Mouse (Mus musculus) forebrain, embryonic 15.5 days (tissue): ENCODE results near the gene Dock1. TPM values are rescaled to one million over a fixed set of nuclear protein-coding genes. Genes with fewer than 3 reads are reported as not detected.

Experiments
- ATAC-seq: fragments of 200-750 bp; cut with Nextera tagmentation; replicated peaks from 2 replicates; pipeline ENCODE4 v1.8.0; 2017; ENCODE audit warnings: mild to moderate bottlenecking, moderate TSS enrichment, moderate library complexity
- H3K27ac ChIP-seq: fragments of 300-500 bp; sonication (generic); replicated peaks from 2 replicates; pipeline ENCODE4 v1.5.1; 2015; ENCODE audit warnings: mild to moderate bottlenecking, inconsistent platforms
- H3K27me3 ChIP-seq: fragments of 300-500 bp; sonication (generic); 2 replicates; pipeline ENCODE4 v1.6.1; 2015; ENCODE audit warnings: inconsistent platforms
- H3K36me3 ChIP-seq: fragments of 300-500 bp; sonication (generic); 2 replicates; pipeline ENCODE4 v1.6.1; 2015; ENCODE audit warnings: mild to moderate bottlenecking, inconsistent platforms
- H3K4me1 ChIP-seq: fragments of 300-500 bp; sonication (generic); 2 replicates; pipeline ENCODE4 v1.6.1; 2015; ENCODE audit warnings: inconsistent platforms
- H3K4me2 ChIP-seq: fragments of 300-500 bp; sonication (generic); replicated peaks from 2 replicates; pipeline ENCODE4 v1.6.1; 2015; ENCODE audit warnings: mild to moderate bottlenecking, inconsistent platforms
- H3K4me3 ChIP-seq: fragments of 300-500 bp; sonication (generic); 2 replicates; pipeline ENCODE4 v1.5.1; 2015; ENCODE audit warnings: mild to moderate bottlenecking, inconsistent platforms
- H3K9ac ChIP-seq: fragments of 300-500 bp; sonication (generic); replicated peaks from 2 replicates; pipeline ENCODE4 v1.6.1; 2015; ENCODE audit warnings: mild to moderate bottlenecking, inconsistent platforms
- H3K9me3 ChIP-seq: fragments of 300-500 bp; sonication (generic); 2 replicates; pipeline ENCODE4 v1.6.1; 2016; ENCODE audit warnings: inconsistent platforms
- WGBS: fragments of 180-500 bp; shearing (Covaris S2); methylation state at CpG from one replicate; pipeline ENCODE4 v1.1.7; 2015; ENCODE audit warnings: mixed read lengths; 5-methylcytosine and 5-hydroxymethylcytosine counted together
- polyA plus RNA-seq: library from polyadenylated mRNA; unstranded; fragments of >200 nt; fragmentation: Nextera tagmentation; extraction: Ambion mirVana; gene quantifications from 2 replicates; pipeline ENCODE4 v1.2.1, GENCODE M21; 2015

Gene Dock1
- polyA plus RNA-seq, 1 experiment from 2014 or later, result 7.7 TPM

- Histone ChIP-seq H3K27ac (no peak overlapping the region), H3K27me3 (no peaks in the 10 kb centered on the region), H3K4me1 (no peaks in the 10 kb centered on the region), H3K4me2 (no peak overlapping the region), H3K36me3 (no peaks in the 10 kb centered on the region), H3K4me3 (no peak overlapping the region), H3K9ac (no peak overlapping the region), H3K9me3 (no peaks in the 10 kb centered on the region)
- 79% methylated on average over 4 of the region's 4 CpGs for WGBS
- no peak for ATAC-seq
These were observed 474.3 kb downstream of the Dock1 start for GRCm38 (mm10) chr7:135144731-135145130.

GRCm38 (mm10) chr7:135150926-135151325 lies 480.5 kb downstream of the Dock1 start:
- Histone ChIP-seq H3K27me3 (no peaks in the 10 kb centered on the region), H3K9me3 (no peaks in the 10 kb centered on the region), H3K4me1 (no peaks in the 10 kb centered on the region), H3K4me3 (no peak overlapping the region), H3K27ac (no peak overlapping the region), H3K4me2 (no peak overlapping the region), H3K36me3 (no peaks in the 10 kb centered on the region), H3K9ac (no peak overlapping the region)
- ATAC-seq, result no peak
- 77% methylated on average over 2 of the region's 2 CpGs for WGBS

GRCm38 (mm10) chr7:135157571-135157970 lies 487.1 kb downstream of the Dock1 start:
- no peaks in the 10 kb centered on the region for H3K27me3 ChIP-seq
- ATAC-seq, result no peak
- WGBS, result 89% methylated on average over 5 of the region's 5 CpGs
- no peaks in the 10 kb centered on the region for H3K4me1 ChIP-seq
- H3K27ac ChIP-seq, result no peak overlapping the region
- H3K9me3 ChIP-seq, result no peaks in the 10 kb centered on the region
- H3K36me3 ChIP-seq, result no peaks in the 10 kb centered on the region
- H3K4me2 ChIP-seq, result no peak overlapping the region
- no peak overlapping the region for H3K4me3 ChIP-seq
- no peak overlapping the region for H3K9ac ChIP-seq

- Histone ChIP-seq H3K4me1 (no peaks in the 10 kb centered on the region), H3K9me3 (no peaks in the 10 kb centered on the region), H3K27me3 (no peaks in the 10 kb centered on the region), H3K36me3 (no peaks in the 10 kb centered on the region), H3K4me2 (no peak overlapping the region), H3K4me3 (no peak overlapping the region), H3K27ac (no peak overlapping the region), H3K9ac (no peak overlapping the region)
- WGBS, result 93% methylated on average over 10 of the region's 10 CpGs
- ATAC-seq, result no peak
These were observed 487.9 kb downstream of the Dock1 start for GRCm38 (mm10) chr7:135158381-135158780.

GRCm38 (mm10) chr7:135159606-135160005 lies 489.2 kb downstream of the Dock1 start:
- H3K36me3 ChIP-seq, result no peaks in the 10 kb centered on the region
- no peaks in the 10 kb centered on the region for H3K9me3 ChIP-seq
- H3K4me2 ChIP-seq, result no peak overlapping the region
- WGBS, result 41% methylated on average over 4 of the region's 4 CpGs
- H3K27me3 ChIP-seq, result no peaks in the 10 kb centered on the region
- no peak overlapping the region for H3K4me3 ChIP-seq
- H3K9ac ChIP-seq, result no peak overlapping the region
- no peaks in the 10 kb centered on the region for H3K4me1 ChIP-seq
- H3K27ac ChIP-seq, result no peak overlapping the region
- ATAC-seq, result no peak

GRCm38 (mm10) chr7:135165155-135165554 lies 494.7 kb downstream of the Dock1 start:
- no peak for ATAC-seq
- 48% methylated on average over 3 of the region's 3 CpGs for WGBS

GRCm38 (mm10) chr7:135169936-135170335 lies 499.5 kb downstream of the Dock1 start:
- Histone ChIP-seq H3K4me2 (no peak overlapping the region), H3K36me3 (no peaks in the 10 kb centered on the region), H3K27me3 (no peaks in the 10 kb centered on the region), H3K27ac (no peak overlapping the region), H3K9ac (no peak overlapping the region), H3K4me3 (no peak overlapping the region), H3K9me3 (no peaks in the 10 kb centered on the region), H3K4me1 (no peaks in the 10 kb centered on the region)
- no peak for ATAC-seq
- WGBS, result 66% methylated on average over 4 of the region's 4 CpGs

More at GRCm38 (mm10) chr7:135165155-135165554, 494.7 kb downstream of the Dock1 start:
- H3K4me3 ChIP-seq, result no peak overlapping the region
- H3K9me3 ChIP-seq, result no peaks in the 10 kb centered on the region
- H3K27ac ChIP-seq, result no peak overlapping the region
- H3K4me1 ChIP-seq, result no peaks in the 10 kb centered on the region
- no peak overlapping the region for H3K9ac ChIP-seq
- H3K36me3 ChIP-seq, result no peaks in the 10 kb centered on the region
- no peak overlapping the region for H3K4me2 ChIP-seq
- H3K27me3 ChIP-seq, result no peaks in the 10 kb centered on the region

- H3K27me3 ChIP-seq, result no peaks in the 10 kb centered on the region
- no peaks in the 10 kb centered on the region for H3K9me3 ChIP-seq
- H3K4me3 ChIP-seq, result no peak overlapping the region
- H3K4me2 ChIP-seq, result no peak overlapping the region
- WGBS, result 70% methylated on average over 9 of the region's 9 CpGs
- H3K9ac ChIP-seq, result no peak overlapping the region
- H3K4me1 ChIP-seq, result no peaks in the 10 kb centered on the region
- ATAC-seq, result no peak
- H3K36me3 ChIP-seq, result no peaks in the 10 kb centered on the region
- H3K27ac ChIP-seq, result no peak overlapping the region
These were observed 501.8 kb downstream of the Dock1 start for GRCm38 (mm10) chr7:135172219-135172618.

GRCm38 (mm10) chr7:135194190-135194589 lies 523.7 kb downstream of the Dock1 start:
- Histone ChIP-seq H3K9ac (no peak overlapping the region), H3K36me3 (no peaks in the 10 kb centered on the region), H3K27me3 (no peaks in the 10 kb centered on the region), H3K9me3 (no peaks in the 10 kb centered on the region), H3K4me2 (no peak overlapping the region), H3K4me3 (no peak overlapping the region), H3K4me1 (no peaks in the 10 kb centered on the region), H3K27ac (no peak overlapping the region)
- WGBS, result 96% methylated on average over 3 of the region's 3 CpGs
- ATAC-seq, result no peak

GRCm38 (mm10) chr7:135195631-135196030 lies 525.2 kb downstream of the Dock1 start:
- H3K9me3 ChIP-seq, result no peaks in the 10 kb centered on the region
- no peak overlapping the region for H3K4me2 ChIP-seq
- 94% methylated on average over 2 of the region's 2 CpGs for WGBS
- no peak overlapping the region for H3K27ac ChIP-seq
- no peak for ATAC-seq
- H3K9ac ChIP-seq, result no peak overlapping the region
- H3K4me1 ChIP-seq, result no peaks in the 10 kb centered on the region
- no peaks in the 10 kb centered on the region for H3K27me3 ChIP-seq
- H3K36me3 ChIP-seq, result no peaks in the 10 kb centered on the region
- no peak overlapping the region for H3K4me3 ChIP-seq

GRCm38 (mm10) chr7:135196828-135197227 lies 526.4 kb downstream of the Dock1 start:
- H3K9ac ChIP-seq, result no peak overlapping the region
- no peaks in the 10 kb centered on the region for H3K9me3 ChIP-seq
- H3K4me2 ChIP-seq, result no peak overlapping the region
- no peak overlapping the region for H3K4me3 ChIP-seq
- H3K27ac ChIP-seq, result no peak overlapping the region
- H3K27me3 ChIP-seq, result no peaks in the 10 kb centered on the region
- 94% methylated on average over 10 of the region's 10 CpGs for WGBS
- no peaks in the 10 kb centered on the region for H3K4me1 ChIP-seq
- ATAC-seq, result no peak
- no peaks in the 10 kb centered on the region for H3K36me3 ChIP-seq

GRCm38 (mm10) chr7:135203920-135204319 lies 533.5 kb downstream of the Dock1 start:
- Histone ChIP-seq H3K27ac (no peak overlapping the region), H3K9me3 (no peaks in the 10 kb centered on the region), H3K4me3 (no peak overlapping the region), H3K27me3 (no peaks in the 10 kb centered on the region), H3K4me1 (no peaks in the 10 kb centered on the region), H3K9ac (no peak overlapping the region), H3K4me2 (no peak overlapping the region), H3K36me3 (no peaks in the 10 kb centered on the region)
- no peak for ATAC-seq

GRCm38 (mm10) chr7:135205111-135205510 lies 534.7 kb downstream of the Dock1 start:
- Histone ChIP-seq H3K4me3 (no peak overlapping the region), H3K4me2 (no peak overlapping the region), H3K36me3 (no peaks in the 10 kb centered on the region), H3K9ac (no peak overlapping the region), H3K9me3 (no peaks in the 10 kb centered on the region), H3K4me1 (no peaks in the 10 kb centered on the region), H3K27ac (no peak overlapping the region), H3K27me3 (no peaks in the 10 kb centered on the region)
- 73% methylated on average over 5 of the region's 5 CpGs for WGBS
- no peak for ATAC-seq
